Mouse (Mus musculus) induced T-regulatory cell, adult 2 months (primary cell): ENCODE results near the gene Rbm28.

Experiments
- DNase-seq: peaks from one replicate; pipeline ENCODE4 v3.0.0-alpha.2; 2012; ENCODE audit warnings: low read depth

Gene Rbm28

GRCm38 (mm10) chr6:29143608-29144007 is 21.2 kb downstream of the Rbm28 start:
- peak; percentile 59 for DNase-seq

- DNase-seq, result no peak
Observed at GRCm38 (mm10) chr6:29137441-29137840, 27.4 kb downstream of the Rbm28 start.

GRCm38 (mm10) chr6:29133100-29133499 is 31.7 kb downstream of the Rbm28 start:
- DNase-seq, result no peak

- no peak for DNase-seq
Observed at GRCm38 (mm10) chr6:29126878-29127426, 37.9 kb downstream of the Rbm28 start.

- no peak for DNase-seq
Observed at GRCm38 (mm10) chr6:29119990-29120389, 44.8 kb downstream of the Rbm28 start.

- DNase-seq, result no peak
Observed at GRCm38 (mm10) chr6:29118963-29119362, 45.8 kb downstream of the Rbm28 start.

- peak; percentile 5 for DNase-seq
Observed at GRCm38 (mm10) chr6:29118231-29118630, 46.6 kb downstream of the Rbm28 start.

- DNase-seq, result no peak
Observed at GRCm38 (mm10) chr6:29117417-29118104, 47.2 kb downstream of the Rbm28 start.

GRCm38 (mm10) chr6:29115756-29116155 is 49.0 kb downstream of the Rbm28 start:
- no peak for DNase-seq

- no peak for DNase-seq
Observed at GRCm38 (mm10) chr6:29111501-29111900, 53.3 kb downstream of the Rbm28 start.

- no peak for DNase-seq
Observed at GRCm38 (mm10) chr6:29108376-29108775, 56.4 kb downstream of the Rbm28 start.

GRCm38 (mm10) chr6:29101248-29101864 is 63.5 kb downstream of the Rbm28 start:
- no peak for DNase-seq

GRCm38 (mm10) chr6:29100423-29100822 is 64.4 kb downstream of the Rbm28 start:
- DNase-seq, result no peak

- DNase-seq, result no peak
Observed at GRCm38 (mm10) chr6:29099536-29100170, 65.2 kb downstream of the Rbm28 start.

- no peak for DNase-seq
Observed at GRCm38 (mm10) chr6:29092904-29093303, 71.9 kb downstream of the Rbm28 start.

GRCm38 (mm10) chr6:29092234-29092633 is 72.6 kb downstream of the Rbm28 start:
- no peak for DNase-seq

GRCm38 (mm10) chr6:29087921-29088709 is 76.7 kb downstream of the Rbm28 start:
- DNase-seq, result no peak

- no peak for DNase-seq
Observed at GRCm38 (mm10) chr6:29084401-29084800, 80.4 kb downstream of the Rbm28 start.

GRCm38 (mm10) chr6:29082776-29083354 is 81.9 kb downstream of the Rbm28 start:
- DNase-seq, result no peak

- DNase-seq, result no peak
Observed at GRCm38 (mm10) chr6:29081826-29082363, 82.9 kb downstream of the Rbm28 start.

GRCm38 (mm10) chr6:29079291-29079690 is 85.5 kb downstream of the Rbm28 start:
- no peak for DNase-seq

- DNase-seq, result no peak
Observed at GRCm38 (mm10) chr6:29074133-29074469, 90.7 kb downstream of the Rbm28 start.
